Mouse (Mus musculus): Measurements from ENCODE around the gene Nkx2-5. TPM values are rescaled to one million over a fixed set of nuclear protein-coding genes. Genes with fewer than 3 reads are reported as not detected.

The Nkx2-5 gene
- polyA plus RNA-seq, 1 experiment from 2014 or later: 1.8 TPM

- H3K9ac ChIP-seq (replicated peaks; ENCODE audit: low read length): no peak overlapping the region
- no peaks in the 10 kb centered on the region for H3K36me3 ChIP-seq (replicated peaks; ENCODE audit: control insufficient read depth, insufficient read depth, low read depth, low read length)
- H3K4me2 ChIP-seq (ENCODE audit: low read depth, low read length): no peak overlapping the region
- peaks cover 3% of the 10 kb centered on the region; the same call in 1 of the 2 replicates for H3K4me1 ChIP-seq (ENCODE audit: control insufficient read depth, insufficient read depth, low read length)
- WGBS: under 1% methylated on average over 37 of the region's 37 CpGs
- H3K9me3 ChIP-seq (replicated peaks; ENCODE audit: control insufficient read depth, low read length): no peaks in the 10 kb centered on the region
- ATAC-seq (replicated peaks; ENCODE audit: insufficient number of reproducible peaks, low FRiP score, low TSS enrichment, low read depth) (no peak), DNase-seq (ENCODE audit: low spot score) (peak; percentile 24)
- no peak overlapping the region for H3K27ac ChIP-seq (replicated peaks; ENCODE audit: low read depth, low read length)
- no peak overlapping the region for H3K4me3 ChIP-seq (ENCODE audit: low read depth, low read length)
- H3K27me3 ChIP-seq (ENCODE audit: control insufficient read depth, insufficient read depth, low read length): peaks cover 86% of the 10 kb centered on the region
Measured at GRCm38 (mm10) chr17:26838191-26838910, 6.5 kb downstream of the Nkx2-5 start.

- Histone ChIP-seq H3K27me3 (ENCODE audit: control insufficient read depth, insufficient read depth, low read length) (peaks cover 82% of the 10 kb centered on the region), H3K4me1 (ENCODE audit: control insufficient read depth, insufficient read depth, low read length) (peaks cover 3% of the 10 kb centered on the region; the same call in 1 of the 2 replicates), H3K9ac (replicated peaks; ENCODE audit: low read length) (no peak overlapping the region), H3K36me3 (replicated peaks; ENCODE audit: control insufficient read depth, insufficient read depth, low read depth, low read length) (no peaks in the 10 kb centered on the region), H3K27ac (replicated peaks; ENCODE audit: low read depth, low read length) (no peak overlapping the region), H3K4me3 (ENCODE audit: low read depth, low read length) (no peak overlapping the region), H3K9me3 (replicated peaks; ENCODE audit: control insufficient read depth, low read length) (no peaks in the 10 kb centered on the region), H3K4me2 (ENCODE audit: low read depth, low read length) (no peak overlapping the region)
- ATAC-seq (replicated peaks; ENCODE audit: insufficient number of reproducible peaks, low FRiP score, low TSS enrichment, low read depth) (no peak), DNase-seq (ENCODE audit: low spot score) (peak; percentile 1)
- 5% methylated on average over 7 of the region's 7 CpGs for WGBS
Measured at GRCm38 (mm10) chr17:26837546-26837985, 7.2 kb downstream of the Nkx2-5 start.

- H3K9me3 ChIP-seq (replicated peaks; ENCODE audit: control insufficient read depth, low read length): no peaks in the 10 kb centered on the region
- ATAC-seq (replicated peaks; ENCODE audit: insufficient number of reproducible peaks, low FRiP score, low TSS enrichment, low read depth): no peak
- H3K4me3 ChIP-seq (ENCODE audit: low read depth, low read length): no peak overlapping the region
- peak; percentile 9 for DNase-seq (ENCODE audit: low spot score)
- no peaks in the 10 kb centered on the region for H3K36me3 ChIP-seq (replicated peaks; ENCODE audit: control insufficient read depth, insufficient read depth, low read depth, low read length)
- H3K9ac ChIP-seq (replicated peaks; ENCODE audit: low read length): no peak overlapping the region
- no peak overlapping the region for H3K27ac ChIP-seq (replicated peaks; ENCODE audit: low read depth, low read length)
- H3K4me2 ChIP-seq (ENCODE audit: low read depth, low read length): no peak overlapping the region
- peaks cover 3% of the 10 kb centered on the region; the same call in 1 of the 2 replicates for H3K4me1 ChIP-seq (ENCODE audit: control insufficient read depth, insufficient read depth, low read length)
- 3% methylated on average over 19 of the region's 19 CpGs for WGBS
- peaks cover 76% of the 10 kb centered on the region for H3K27me3 ChIP-seq (ENCODE audit: control insufficient read depth, insufficient read depth, low read length)
Measured at GRCm38 (mm10) chr17:26836786-26837545, 7.8 kb downstream of the Nkx2-5 start.

DNA sequence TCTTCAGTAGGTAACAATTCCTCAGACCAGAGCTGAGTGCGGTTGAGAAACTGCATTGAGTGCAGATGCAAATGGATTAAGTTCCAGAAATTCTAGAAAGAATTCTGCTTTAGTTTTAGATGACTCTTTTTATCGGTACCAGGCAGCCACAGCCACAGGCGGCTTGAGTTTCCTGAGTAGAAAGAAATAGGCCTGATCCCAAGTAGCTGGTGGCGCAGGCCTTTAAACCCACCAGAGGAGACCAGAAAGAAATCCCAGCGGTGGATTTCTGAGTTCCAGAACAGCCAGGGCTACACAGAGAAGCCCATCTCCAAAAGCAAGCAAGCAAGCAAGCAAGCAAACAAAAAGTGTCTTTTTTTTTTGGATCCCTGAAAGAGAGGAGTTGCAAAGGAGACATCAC lies 8.4 kb downstream of the Nkx2-5 start:
- Histone ChIP-seq H3K4me1 (ENCODE audit: control insufficient read depth, insufficient read depth, low read length) (peaks cover 3% of the 10 kb centered on the region; the same call in 1 of the 2 replicates), H3K27me3 (ENCODE audit: control insufficient read depth, insufficient read depth, low read length) (peaks cover 70% of the 10 kb centered on the region), H3K36me3 (replicated peaks; ENCODE audit: control insufficient read depth, insufficient read depth, low read depth, low read length) (no peaks in the 10 kb centered on the region), H3K4me3 (ENCODE audit: low read depth, low read length) (no peak overlapping the region), H3K9ac (replicated peaks; ENCODE audit: low read length) (no peak overlapping the region), H3K27ac (replicated peaks; ENCODE audit: low read depth, low read length) (no peak overlapping the region), H3K9me3 (replicated peaks; ENCODE audit: control insufficient read depth, low read length) (no peaks in the 10 kb centered on the region), H3K4me2 (ENCODE audit: low read depth, low read length) (no peak overlapping the region)
- DNase-seq (ENCODE audit: low spot score): no peak
- ATAC-seq (replicated peaks; ENCODE audit: insufficient number of reproducible peaks, low FRiP score, low TSS enrichment, low read depth): no peak
- WGBS: 5% methylated on average over 5 of the region's 5 CpGs

DNA sequence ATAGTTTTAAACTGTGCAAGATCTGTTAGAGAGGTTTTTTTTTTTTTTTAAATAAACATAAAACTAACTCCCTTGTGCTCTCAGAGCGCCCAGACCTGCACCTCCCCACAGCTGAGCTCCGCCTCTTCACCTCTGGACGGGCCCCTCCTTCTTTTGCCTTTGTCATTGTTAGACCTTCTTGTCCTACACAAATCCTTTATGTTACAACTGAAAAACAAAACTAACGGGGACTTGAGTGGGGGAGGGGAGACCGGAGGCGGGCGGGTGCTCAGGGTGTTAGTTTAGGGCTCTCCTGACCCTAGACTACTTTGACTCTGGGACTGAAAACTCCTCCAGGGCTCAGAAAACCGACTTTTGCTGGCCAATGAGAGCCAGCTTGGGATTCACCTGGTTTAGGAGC lies 8.9 kb downstream of the Nkx2-5 start:
- Histone ChIP-seq H3K27ac (replicated peaks; ENCODE audit: low read depth, low read length) (no peak overlapping the region), H3K9me3 (replicated peaks; ENCODE audit: control insufficient read depth, low read length) (no peaks in the 10 kb centered on the region), H3K27me3 (ENCODE audit: control insufficient read depth, insufficient read depth, low read length) (peaks cover 66% of the 10 kb centered on the region), H3K4me2 (ENCODE audit: low read depth, low read length) (no peak overlapping the region), H3K4me3 (ENCODE audit: low read depth, low read length) (no peak overlapping the region), H3K4me1 (ENCODE audit: control insufficient read depth, insufficient read depth, low read length) (peaks cover 3% of the 10 kb centered on the region; the same call in 1 of the 2 replicates), H3K36me3 (replicated peaks; ENCODE audit: control insufficient read depth, insufficient read depth, low read depth, low read length) (no peaks in the 10 kb centered on the region), H3K9ac (replicated peaks; ENCODE audit: low read length) (no peak overlapping the region)
- no peak for DNase-seq (ENCODE audit: low spot score)
- ATAC-seq (replicated peaks; ENCODE audit: insufficient number of reproducible peaks, low FRiP score, low TSS enrichment, low read depth): no peak
- WGBS: 5% methylated on average over 8 of the region's 8 CpGs

- Histone ChIP-seq H3K4me2 (ENCODE audit: low read depth, low read length) (no peak overlapping the region), H3K27me3 (ENCODE audit: control insufficient read depth, insufficient read depth, low read length) (peaks cover 59% of the 10 kb centered on the region), H3K4me3 (ENCODE audit: low read depth, low read length) (no peak overlapping the region), H3K4me1 (ENCODE audit: control insufficient read depth, insufficient read depth, low read length) (peaks cover 3% of the 10 kb centered on the region; the same call in 1 of the 2 replicates), H3K36me3 (replicated peaks; ENCODE audit: control insufficient read depth, insufficient read depth, low read depth, low read length) (no peaks in the 10 kb centered on the region), H3K27ac (replicated peaks; ENCODE audit: low read depth, low read length) (no peak overlapping the region), H3K9me3 (replicated peaks; ENCODE audit: control insufficient read depth, low read length) (no peaks in the 10 kb centered on the region), H3K9ac (replicated peaks; ENCODE audit: low read length) (no peak overlapping the region)
- WGBS: 43% methylated on average over 9 of the region's 9 CpGs
- DNase-seq (ENCODE audit: low spot score) (no peak), ATAC-seq (replicated peaks; ENCODE audit: insufficient number of reproducible peaks, low FRiP score, low TSS enrichment, low read depth) (no peak)
Measured at GRCm38 (mm10) chr17:26834966-26835755, 9.6 kb downstream of the Nkx2-5 start.

DNA sequence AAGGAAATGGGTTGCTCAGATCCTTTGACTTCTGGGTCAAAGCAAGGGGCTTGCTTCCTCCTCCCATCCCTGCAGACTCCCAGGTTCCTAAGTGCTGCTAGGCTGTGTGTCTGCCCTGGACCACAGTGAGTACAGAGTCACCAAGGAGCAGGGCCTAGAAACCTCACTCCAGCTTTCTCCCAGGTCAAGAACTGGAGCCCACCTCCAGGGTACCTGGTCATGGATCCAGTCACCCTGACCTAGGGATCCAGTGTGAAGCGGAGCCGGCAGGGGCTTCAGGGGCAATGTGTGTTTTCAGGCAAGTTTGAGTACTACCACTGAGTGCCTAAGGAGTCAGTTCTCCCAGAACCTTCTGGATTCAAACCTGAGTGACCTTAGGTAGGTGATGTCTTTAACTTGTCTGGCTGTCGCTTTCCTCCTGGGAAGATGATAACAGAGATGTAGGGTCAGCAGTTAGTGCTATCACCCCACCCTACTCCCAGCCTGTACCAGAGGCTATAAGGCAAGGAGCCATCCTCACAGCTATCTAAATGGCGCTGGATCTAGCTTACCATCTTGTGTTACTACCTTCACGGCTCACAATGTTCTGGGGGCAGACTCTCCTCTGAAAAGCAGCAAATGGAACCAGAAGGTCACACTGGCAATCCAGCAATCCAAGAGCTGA lies 10.4 kb downstream of the Nkx2-5 start:
- WGBS: 70% methylated on average over 5 of the region's 5 CpGs
- DNase-seq (ENCODE audit: low spot score): no peak
- Histone ChIP-seq H3K4me1 (ENCODE audit: control insufficient read depth, insufficient read depth, low read length) (peaks cover 3% of the 10 kb centered on the region; the same call in 1 of the 2 replicates), H3K27me3 (ENCODE audit: control insufficient read depth, insufficient read depth, low read length) (peaks cover 52% of the 10 kb centered on the region), H3K36me3 (replicated peaks; ENCODE audit: control insufficient read depth, insufficient read depth, low read depth, low read length) (no peaks in the 10 kb centered on the region), H3K27ac (replicated peaks; ENCODE audit: low read depth, low read length) (no peak overlapping the region), H3K4me2 (ENCODE audit: low read depth, low read length) (no peak overlapping the region), H3K9ac (replicated peaks; ENCODE audit: low read length) (no peak overlapping the region), H3K4me3 (ENCODE audit: low read depth, low read length) (no peak overlapping the region), H3K9me3 (replicated peaks; ENCODE audit: control insufficient read depth, low read length) (no peaks in the 10 kb centered on the region)
- ATAC-seq (replicated peaks; ENCODE audit: insufficient number of reproducible peaks, low FRiP score, low TSS enrichment, low read depth): no peak
